Mouse (Mus musculus) ES-Bruce4 (cell line): ENCODE results near the gene Umad1.
"Not testable (repeated sequence)": the region's sequence is repeated elsewhere in the genome, so short reads cannot be mapped to it uniquely, and the experiment has no call there.

ENCODE experiments used
- CTCF ChIP-seq: IDR thresholded peaks from one replicate; pipeline ENCODE4 v1.8.1; 2011; ENCODE audit warnings: low read depth, low read length
- EP300 ChIP-seq: IDR thresholded peaks from 2 replicates; pipeline ENCODE4 v1.6.1; 2011; ENCODE audit warnings: low read depth, low read length; ENCODE audit not compliant: insufficient read depth
- POLR2A ChIP-seq: IDR thresholded peaks from one replicate; pipeline ENCODE4 v1.8.1; 2011; ENCODE audit warnings: low read length; ENCODE audit not compliant: insufficient read depth

- TF ChIP-seq POLR2A, EP300, CTCF: not testable (repeated sequence)
These were observed 72.4 kb downstream of the Umad1 start for GRCm38 (mm10) chr6:8331496-8331895.
